Mouse (Mus musculus) limb, embryonic 13.5 days (tissue): ENCODE results near the gene Myo10. TPM values are rescaled to one million over a fixed set of nuclear protein-coding genes. Genes with fewer than 3 reads are reported as not detected.

Experiments used
- ATAC-seq: fragments of 200-750 bp; cut with Nextera tagmentation; 2 replicates; pipeline ENCODE4 v1.8.0; 2017; ENCODE audit warnings: low read depth, moderate number of reproducible peaks, moderate TSS enrichment; ENCODE audit not compliant: low FRiP score
- H3K27ac ChIP-seq: fragments of 300-500 bp; sonication (generic); 2 replicates; pipeline ENCODE4 v1.5.1; 2015; ENCODE audit warnings: inconsistent platforms, mild to moderate bottlenecking, moderate library complexity
- H3K27me3 ChIP-seq: fragments of 300-500 bp; sonication (generic); 2 replicates; pipeline ENCODE4 v1.6.1; 2015; ENCODE audit warnings: mild to moderate bottlenecking, inconsistent platforms
- H3K36me3 ChIP-seq: fragments of 300-500 bp; sonication (generic); 2 replicates; pipeline ENCODE4 v1.6.1; 2015; ENCODE audit warnings: inconsistent platforms, mild to moderate bottlenecking, moderate library complexity
- H3K4me1 ChIP-seq: fragments of 300-500 bp; sonication (generic); 2 replicates; pipeline ENCODE4 v1.6.1; 2015; ENCODE audit warnings: inconsistent platforms
- H3K4me2 ChIP-seq: fragments of 300-500 bp; sonication (generic); replicated peaks from 2 replicates; pipeline ENCODE4 v1.6.1; 2015; ENCODE audit warnings: inconsistent platforms, mild to moderate bottlenecking, moderate library complexity
- H3K4me3 ChIP-seq: fragments of 300-500 bp; sonication (generic); 2 replicates; pipeline ENCODE4 v1.5.1; 2015; ENCODE audit warnings: moderate library complexity, mild to moderate bottlenecking, inconsistent platforms
- H3K9ac ChIP-seq: fragments of 300-500 bp; sonication (generic); 2 replicates; pipeline ENCODE4 v1.6.1; 2015; ENCODE audit warnings: mild to moderate bottlenecking, inconsistent platforms
- H3K9me3 ChIP-seq: fragments of 300-500 bp; sonication (generic); 2 replicates; pipeline ENCODE4 v1.6.1; 2016; ENCODE audit warnings: inconsistent platforms
- WGBS: fragments of 180-500 bp; shearing (Covaris S2); methylation state at CpG from one replicate; pipeline ENCODE4 v1.1.7; 2015; 5-methylcytosine and 5-hydroxymethylcytosine counted together
- polyA plus RNA-seq: library from polyadenylated mRNA; unstranded; fragments of >200 nt; fragmentation: Nextera tagmentation; extraction: Ambion mirVana; gene quantifications from 2 replicates; pipeline ENCODE4 v1.2.1, GENCODE M21; 2015

The Myo10 gene
- polyA plus RNA-seq, 1 experiment from 2014 or later, result 30.3 TPM

DNA sequence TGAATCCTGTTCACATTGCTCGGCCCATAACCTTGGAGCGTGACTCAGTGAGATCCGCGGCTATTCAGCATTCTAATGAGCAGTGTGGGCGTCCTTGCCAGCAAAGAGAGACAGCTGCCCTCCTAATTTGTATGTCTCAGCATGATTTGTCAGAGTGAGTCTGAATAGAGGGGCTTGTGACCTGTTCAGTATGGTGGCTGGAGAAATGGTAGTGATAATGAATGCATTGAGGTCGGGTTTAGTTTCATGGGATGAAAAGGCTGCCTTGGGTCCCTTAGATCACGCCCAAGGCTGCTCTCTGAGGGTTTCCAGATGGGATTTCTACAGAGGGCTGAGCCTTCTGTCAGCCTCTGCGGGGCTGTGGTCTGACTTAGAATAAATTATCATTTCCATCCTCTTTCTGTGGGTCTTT is 139.5 kb downstream of the Myo10 start:
- H3K36me3 ChIP-seq, result peaks cover 18% of the 10 kb centered on the region
- no peaks in the 10 kb centered on the region for H3K9me3 ChIP-seq
- peaks cover 35% of the 10 kb centered on the region for H3K4me1 ChIP-seq
- peak; percentile 12; the same call in 1 of the 2 replicates for ATAC-seq
- H3K4me2 ChIP-seq, result no peak overlapping the region
- no peak overlapping the region for H3K4me3 ChIP-seq
- H3K27ac ChIP-seq, result no peak overlapping the region
- H3K9ac ChIP-seq, result no peak overlapping the region
- no peaks in the 10 kb centered on the region for H3K27me3 ChIP-seq
- WGBS, result 24% methylated on average over 8 of the region's 8 CpGs

DNA sequence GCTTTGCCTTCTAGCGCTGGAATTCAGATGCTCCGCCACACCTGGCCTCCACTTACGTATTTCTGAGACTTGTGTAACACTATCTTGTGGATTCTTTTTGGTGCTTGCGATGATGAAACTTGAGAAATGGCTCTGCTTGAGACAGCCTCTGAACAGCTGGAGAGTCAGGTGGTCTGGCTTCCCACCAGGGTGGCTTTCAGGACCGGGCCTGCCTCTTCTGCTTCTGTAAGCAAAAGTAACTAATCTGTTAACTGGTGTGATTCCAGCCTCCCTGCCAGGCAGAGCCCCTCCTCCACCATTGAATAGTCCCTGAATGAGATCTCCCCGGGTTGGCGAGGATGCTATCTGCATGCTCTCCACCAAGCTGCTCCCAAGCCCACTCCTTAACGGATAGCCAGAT is 140.0 kb downstream of the Myo10 start:
- peak; percentile 72 for ATAC-seq
- WGBS, result 24% methylated on average over 8 of the region's 8 CpGs
- Histone ChIP-seq H3K9me3 (no peaks in the 10 kb centered on the region), H3K9ac (no peak overlapping the region), H3K4me1 (peaks cover 40% of the 10 kb centered on the region), H3K36me3 (peaks cover 18% of the 10 kb centered on the region), H3K27me3 (no peaks in the 10 kb centered on the region), H3K27ac (no peak overlapping the region), H3K4me2 (no peak overlapping the region), H3K4me3 (no peak overlapping the region)

DNA sequence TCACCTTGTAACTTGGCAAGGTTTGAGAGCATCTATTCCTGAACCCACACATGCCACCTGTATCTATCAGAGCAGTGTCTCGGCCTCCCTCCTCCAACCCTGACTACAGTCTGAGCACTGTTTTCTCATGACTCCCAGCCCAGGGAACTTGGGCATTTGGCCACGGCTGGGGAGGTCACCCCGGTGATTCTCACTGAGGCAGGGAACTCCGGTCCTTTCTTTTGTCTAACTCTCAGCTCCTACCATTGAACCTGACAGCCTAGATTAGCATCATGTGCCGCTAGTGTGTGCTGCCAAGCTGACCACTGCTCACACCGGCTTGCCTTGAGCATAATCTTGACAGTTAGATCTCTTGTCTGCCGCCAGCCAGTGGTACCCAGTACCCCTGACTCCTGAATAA is 140.8 kb downstream of the Myo10 start:
- ATAC-seq, result no peak
- H3K4me1 ChIP-seq, result peaks cover 44% of the 10 kb centered on the region
- H3K27me3 ChIP-seq, result no peaks in the 10 kb centered on the region
- peaks cover 18% of the 10 kb centered on the region for H3K36me3 ChIP-seq
- WGBS, result 73% methylated on average over 7 of the region's 7 CpGs
- no peak overlapping the region for H3K4me2 ChIP-seq
- no peaks in the 10 kb centered on the region for H3K9me3 ChIP-seq
- H3K4me3 ChIP-seq, result no peak overlapping the region
- H3K27ac ChIP-seq, result no peak overlapping the region
- no peak overlapping the region for H3K9ac ChIP-seq

DNA sequence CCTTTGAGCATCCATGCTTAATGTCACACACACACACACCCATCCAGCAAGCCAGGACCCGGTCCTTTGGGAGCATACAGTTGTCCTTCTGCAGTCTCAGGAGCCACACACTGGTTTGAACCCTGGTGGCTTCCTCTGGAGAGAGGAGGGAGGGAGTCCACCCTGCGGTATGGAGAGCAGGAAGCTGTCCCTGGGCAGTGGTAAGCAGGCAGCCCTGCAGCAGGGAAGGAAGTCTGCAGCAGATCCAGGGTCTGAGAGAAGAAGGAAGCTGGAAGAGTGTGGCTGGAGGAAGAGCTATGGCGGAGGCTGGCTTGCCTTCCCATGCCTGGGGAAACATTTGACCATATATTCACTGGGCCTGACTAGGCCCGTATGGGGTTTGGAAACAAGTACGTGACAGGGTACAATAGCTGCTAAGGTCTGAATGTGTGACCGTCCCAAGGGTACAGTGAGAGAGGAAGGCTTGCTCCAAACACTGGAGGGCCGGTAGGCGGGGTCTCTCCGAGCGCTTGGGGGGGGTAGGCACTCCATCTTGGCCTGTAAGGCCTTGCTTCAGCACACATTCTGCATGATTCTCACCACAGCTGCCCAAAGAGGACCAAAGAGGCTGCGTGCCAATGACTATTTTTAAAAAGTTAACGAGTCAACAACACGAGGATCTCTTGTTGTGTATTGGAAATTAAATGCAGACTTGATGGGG is 142.5 kb downstream of the Myo10 start:
- no peak overlapping the region for H3K4me3 ChIP-seq
- H3K27ac ChIP-seq, result no peak overlapping the region
- ATAC-seq, result no peak
- no peaks in the 10 kb centered on the region for H3K9me3 ChIP-seq
- WGBS, result 83% methylated on average over 13 of the region's 13 CpGs
- peaks cover 48% of the 10 kb centered on the region for H3K4me1 ChIP-seq
- peaks cover 13% of the 10 kb centered on the region for H3K36me3 ChIP-seq
- no peak overlapping the region for H3K9ac ChIP-seq
- H3K4me2 ChIP-seq, result no peak overlapping the region
- no peaks in the 10 kb centered on the region for H3K27me3 ChIP-seq

DNA sequence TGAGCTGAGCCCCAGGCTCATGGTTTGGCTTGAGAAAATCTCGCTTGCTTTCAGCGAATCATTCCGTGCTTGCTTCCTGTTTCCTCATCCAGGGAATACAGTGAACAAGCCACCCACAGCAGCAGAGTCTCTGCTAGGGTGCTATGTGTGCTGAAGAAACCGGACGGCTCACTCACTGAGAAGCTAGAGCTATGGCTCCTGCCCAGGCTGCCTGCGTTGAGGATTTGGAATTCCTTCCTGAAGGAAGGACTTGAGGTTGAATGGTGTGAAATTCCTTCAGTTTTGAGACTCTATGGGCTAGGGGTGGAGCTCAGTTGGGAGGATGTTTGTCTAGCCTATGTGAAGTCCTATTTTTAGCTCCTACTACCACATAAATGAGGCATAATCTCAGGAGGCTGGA is 145.5 kb downstream of the Myo10 start:
- 54% methylated on average over 6 of the region's 6 CpGs for WGBS
- Histone ChIP-seq H3K9me3 (no peaks in the 10 kb centered on the region), H3K27me3 (no peaks in the 10 kb centered on the region), H3K4me3 (no peak overlapping the region), H3K27ac (peak overlapping the region; percentile 70; the same call in 1 of the 2 replicates), H3K4me1 (peaks cover 39% of the 10 kb centered on the region), H3K9ac (no peak overlapping the region), H3K36me3 (peaks cover 18% of the 10 kb centered on the region), H3K4me2 (no peak overlapping the region)
- peak; percentile 61; the same call in 1 of the 2 replicates for ATAC-seq

DNA sequence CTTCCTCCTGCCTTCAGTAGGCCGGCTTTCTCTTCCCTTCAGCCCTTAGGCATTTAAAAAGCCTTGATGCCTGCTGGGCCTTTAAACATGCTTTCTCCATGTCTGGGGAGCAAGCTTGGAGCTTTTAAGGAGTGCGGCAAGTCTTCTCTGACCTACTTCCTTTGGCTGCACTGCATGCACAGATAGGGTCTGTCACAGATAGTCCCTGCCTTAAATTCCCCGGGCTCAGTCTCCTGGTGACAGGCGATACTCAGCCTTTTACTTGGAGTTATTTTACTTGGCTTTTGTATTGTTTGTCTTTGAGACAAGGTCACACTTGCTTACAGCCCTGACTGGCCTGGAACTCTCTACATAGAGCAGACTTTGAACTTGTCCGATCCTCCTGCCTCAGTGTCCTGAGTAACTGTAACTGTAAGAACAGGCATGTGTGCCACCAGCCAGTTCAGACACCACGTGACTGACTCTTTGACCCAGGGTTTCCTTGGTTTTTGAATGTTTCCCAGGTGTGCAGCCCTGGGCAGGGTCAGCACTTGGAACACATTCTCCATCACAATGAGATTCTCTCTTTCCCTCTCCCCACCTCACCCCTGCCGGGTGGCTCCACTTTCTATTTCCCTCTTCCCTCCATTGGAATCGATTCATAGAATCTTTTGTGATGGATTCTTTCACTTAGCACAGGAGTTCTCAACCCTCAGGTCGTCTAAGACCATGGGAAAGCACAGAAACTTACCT is 147.4 kb downstream of the Myo10 start:
- WGBS, result 63% methylated on average over 9 of the region's 9 CpGs
- H3K4me3 ChIP-seq, result no peak overlapping the region
- no peak for ATAC-seq
- H3K9ac ChIP-seq, result no peak overlapping the region
- H3K36me3 ChIP-seq, result peaks cover 8% of the 10 kb centered on the region
- no peaks in the 10 kb centered on the region for H3K9me3 ChIP-seq
- H3K27ac ChIP-seq, result no peak overlapping the region
- no peak overlapping the region for H3K4me2 ChIP-seq
- H3K27me3 ChIP-seq, result no peaks in the 10 kb centered on the region
- H3K4me1 ChIP-seq, result peaks cover 44% of the 10 kb centered on the region

DNA sequence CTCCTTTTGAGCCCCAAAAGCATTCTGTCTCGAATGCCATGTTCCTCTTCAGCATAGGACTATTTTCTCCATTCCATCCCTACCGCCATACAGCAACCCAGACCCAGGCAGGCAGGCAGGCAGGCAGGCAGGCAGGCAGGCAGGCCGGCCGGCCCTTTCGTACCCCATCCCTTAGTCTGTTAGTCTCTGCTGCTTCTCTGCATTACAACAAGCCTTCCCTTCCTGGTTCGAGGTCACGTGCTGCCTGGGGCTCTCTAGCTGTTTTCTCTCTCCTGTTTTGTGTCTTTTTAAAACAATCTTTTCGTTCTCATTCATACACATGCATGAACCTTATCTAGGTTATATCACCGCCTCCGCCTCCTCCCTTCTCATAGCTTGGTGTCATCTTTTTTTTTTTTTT is 149.5 kb downstream of the Myo10 start:
- 93% methylated on average over 10 of the region's 10 CpGs for WGBS

DNA sequence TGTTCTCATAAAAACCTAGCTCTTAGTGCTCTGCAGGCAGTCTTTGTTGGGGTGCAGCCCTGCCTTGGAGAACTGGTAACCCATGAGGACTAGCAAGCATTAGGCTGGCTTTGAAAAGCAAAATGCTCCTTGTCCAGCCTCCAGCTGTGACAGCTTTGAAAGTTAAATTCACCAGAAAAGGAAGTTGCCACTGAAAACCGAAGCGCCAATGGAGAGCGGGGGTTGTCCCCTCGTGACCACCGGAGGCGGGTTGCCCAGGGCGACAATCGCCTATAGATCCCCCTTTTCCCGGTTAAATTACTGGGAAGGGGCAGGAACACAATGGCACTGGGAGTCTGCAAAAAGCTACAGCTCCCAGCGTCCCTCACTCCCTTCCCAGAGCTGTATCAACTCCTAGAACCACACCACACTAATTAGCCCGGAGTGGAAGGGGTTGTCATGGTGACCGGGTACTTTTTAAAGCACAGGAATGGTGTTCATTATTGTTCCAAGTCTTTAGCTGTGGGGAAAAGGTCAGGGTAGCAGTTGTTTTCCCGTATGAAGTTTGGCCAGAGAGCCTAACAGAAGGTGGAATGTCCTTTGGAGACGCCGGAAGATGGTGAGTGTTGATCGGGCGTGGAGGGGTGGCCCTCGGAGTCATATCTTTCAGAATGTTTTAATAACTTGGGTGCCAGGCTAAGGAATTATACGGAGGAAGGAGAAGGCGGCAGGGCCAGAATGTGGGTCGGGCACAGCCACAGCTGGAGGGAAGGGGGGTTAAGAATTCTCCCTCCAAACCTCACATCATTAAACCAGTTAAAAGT is 151.6 kb downstream of the Myo10 start:
- Histone ChIP-seq H3K4me1 (peaks cover 43% of the 10 kb centered on the region), H3K27me3 (no peaks in the 10 kb centered on the region), H3K27ac (peak overlapping the region; percentile 93), H3K9me3 (no peaks in the 10 kb centered on the region), H3K9ac (peak overlapping the region; percentile 50), H3K4me2 (peak overlapping the region; percentile 65), H3K36me3 (peaks cover 24% of the 10 kb centered on the region), H3K4me3 (peak overlapping the region; percentile 41)
- 3% methylated on average over 21 of the region's 21 CpGs for WGBS
- peak; percentile 84 for ATAC-seq

More for the DNA sequence above, 149.5 kb downstream of the Myo10 start:
- Histone ChIP-seq H3K4me1 (peaks cover 62% of the 10 kb centered on the region), H3K36me3 (peaks cover 8% of the 10 kb centered on the region), H3K27ac (no peak overlapping the region), H3K9ac (no peak overlapping the region), H3K27me3 (no peaks in the 10 kb centered on the region), H3K4me2 (no peak overlapping the region), H3K9me3 (no peaks in the 10 kb centered on the region), H3K4me3 (no peak overlapping the region)
- no peak for ATAC-seq

DNA sequence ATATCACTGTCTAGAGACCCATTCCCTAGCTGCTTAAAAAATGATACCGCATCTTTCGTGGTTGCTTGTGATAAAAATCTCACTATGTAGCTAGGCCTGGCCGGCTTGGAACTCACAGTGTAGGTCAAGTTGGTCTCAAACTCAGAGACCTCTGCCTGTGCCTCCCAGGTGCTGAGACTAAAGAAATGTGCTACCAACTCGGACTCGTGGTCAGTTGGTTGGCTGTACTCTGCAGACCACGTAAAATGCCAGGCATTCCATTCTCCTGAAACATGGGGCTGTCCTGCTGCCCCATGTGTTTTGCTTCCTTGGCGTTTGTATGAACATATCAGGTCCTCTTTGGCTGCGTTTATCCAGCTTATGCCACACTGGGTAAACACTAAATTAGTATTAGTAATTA is 156.6 kb downstream of the Myo10 start:
- no peaks in the 10 kb centered on the region for H3K27me3 ChIP-seq
- peaks cover 64% of the 10 kb centered on the region for H3K36me3 ChIP-seq
- no peak overlapping the region for H3K27ac ChIP-seq
- ATAC-seq, result no peak
- peaks cover 24% of the 10 kb centered on the region for H3K4me1 ChIP-seq
- no peak overlapping the region for H3K4me3 ChIP-seq
- H3K9me3 ChIP-seq, result no peaks in the 10 kb centered on the region
- 73% methylated on average over 8 of the region's 8 CpGs for whole genome bisulfite sequencing
- H3K4me2 ChIP-seq, result no peak overlapping the region
- no peak overlapping the region for H3K9ac ChIP-seq

DNA sequence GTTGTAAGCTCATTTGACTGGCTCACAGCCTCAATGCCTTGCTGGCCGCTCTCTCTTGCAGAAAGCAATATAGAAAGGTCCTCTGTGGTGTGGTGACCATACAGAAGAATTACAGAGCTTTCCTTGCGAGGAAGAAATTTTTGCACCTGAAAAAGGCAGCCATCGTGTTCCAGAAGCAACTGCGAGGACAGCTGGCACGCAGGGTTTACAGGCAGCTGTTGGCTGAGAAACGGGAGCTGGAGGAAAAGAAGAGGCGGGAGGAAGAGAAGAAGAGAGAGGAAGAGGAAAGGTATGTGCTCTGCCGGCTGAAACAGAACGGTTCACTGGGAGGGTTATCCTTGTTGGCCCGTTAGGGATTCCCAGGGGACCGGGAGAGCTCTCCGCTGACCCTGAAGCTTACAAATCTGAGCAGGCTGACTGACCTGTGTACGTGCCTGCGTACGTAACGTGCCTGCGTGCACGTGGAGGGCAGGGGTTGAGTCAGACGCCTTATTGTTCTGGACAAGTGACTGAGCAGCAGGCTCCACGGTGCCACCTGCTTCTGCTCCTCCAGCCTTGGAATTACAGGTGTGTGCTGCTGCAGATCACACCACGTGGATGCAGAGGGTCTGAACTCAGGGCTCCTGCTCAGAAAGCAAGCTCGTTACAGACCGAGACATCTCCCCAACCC is 157.3 kb downstream of the Myo10 start:
- Histone ChIP-seq H3K4me3 (no peak overlapping the region), H3K4me2 (no peak overlapping the region), H3K27me3 (no peaks in the 10 kb centered on the region), H3K4me1 (peaks cover 21% of the 10 kb centered on the region), H3K9me3 (no peaks in the 10 kb centered on the region), H3K36me3 (peaks cover 71% of the 10 kb centered on the region), H3K27ac (no peak overlapping the region), H3K9ac (no peak overlapping the region)
- 79% methylated on average over 23 of the region's 23 CpGs for WGBS
- no peak for ATAC-seq

DNA sequence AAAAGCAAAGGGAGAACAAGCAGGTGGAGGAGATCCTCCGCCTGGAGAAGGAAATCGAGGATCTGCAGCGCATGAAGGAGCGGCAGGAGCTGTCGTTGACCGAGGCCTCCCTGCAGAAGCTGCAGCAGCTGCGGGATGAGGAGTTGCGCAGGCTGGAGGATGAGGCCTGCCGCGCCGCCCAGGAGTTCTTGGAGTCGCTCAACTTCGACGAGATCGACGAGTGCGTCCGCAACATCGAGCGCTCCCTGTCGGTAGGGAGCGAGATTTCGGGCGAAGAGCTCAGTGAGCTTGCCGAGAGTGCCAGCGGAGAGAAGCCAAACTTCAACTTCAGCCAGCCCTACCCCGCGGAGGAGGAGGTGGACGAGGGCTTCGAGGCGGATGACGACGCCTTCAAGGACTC is 158.7 kb downstream of the Myo10 start:
- H3K27me3 ChIP-seq, result no peaks in the 10 kb centered on the region
- H3K9ac ChIP-seq, result no peak overlapping the region
- no peak overlapping the region for H3K4me2 ChIP-seq
- peaks cover 12% of the 10 kb centered on the region for H3K4me1 ChIP-seq
- 85% methylated on average over 33 of the region's 33 CpGs for WGBS
- peaks cover 85% of the 10 kb centered on the region for H3K36me3 ChIP-seq
- ATAC-seq, result no peak
- no peak overlapping the region for H3K4me3 ChIP-seq
- no peaks in the 10 kb centered on the region for H3K9me3 ChIP-seq
- no peak overlapping the region for H3K27ac ChIP-seq
